Mouse (Mus musculus) liver, adult (tissue): Measurements from ENCODE around the gene Zfp57.

ENCODE experiments used
- GATA4 ChIP-seq: IDR thresholded peaks from 2 replicates; pipeline ENCODE4 v1.6.1; 2014; ENCODE audit warnings: mild to moderate bottlenecking, low read length; ENCODE audit not compliant: insufficient replicate concordance

The Zfp57 gene

DNA sequence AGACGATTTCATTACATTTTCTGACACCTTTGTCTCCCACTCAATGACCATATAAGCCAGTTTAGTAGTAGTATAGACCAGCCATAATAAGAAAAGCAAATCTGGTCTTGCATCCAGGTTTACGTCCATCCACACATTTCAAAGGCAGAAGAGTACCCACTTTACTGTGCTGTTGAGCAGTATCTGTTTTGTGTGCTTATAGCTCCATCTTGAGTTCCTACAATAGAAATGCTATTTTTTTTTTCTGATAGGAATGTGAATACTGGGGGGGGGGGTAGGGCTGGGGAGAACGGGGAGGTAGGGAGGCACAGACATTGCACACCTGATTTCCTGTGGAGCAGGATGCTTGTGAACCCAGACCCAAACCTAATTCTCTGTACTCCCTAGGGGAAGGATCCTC is 47.0 kb downstream of the Zfp57 start:
- no peak for TF ChIP-seq GATA4

DNA sequence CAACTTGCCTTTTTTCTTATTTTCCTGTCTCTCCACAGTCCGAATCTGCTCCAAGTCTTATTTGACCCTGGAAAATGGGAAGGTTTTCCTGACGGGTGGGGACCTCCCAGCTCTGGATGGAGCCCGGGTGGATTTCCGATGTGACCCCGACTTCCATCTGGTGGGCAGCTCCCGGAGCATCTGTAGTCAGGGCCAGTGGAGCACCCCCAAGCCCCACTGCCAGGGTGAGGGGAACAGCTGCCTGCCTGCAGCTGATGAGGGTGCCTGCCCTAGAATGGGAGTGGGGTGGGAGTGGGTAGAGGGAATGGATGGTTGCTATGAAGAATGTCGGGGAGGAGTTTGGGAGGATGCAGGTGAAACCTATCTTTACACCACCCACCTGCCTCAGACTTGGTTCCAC is 47.4 kb downstream of the Zfp57 start:
- no peak for TF ChIP-seq GATA4

DNA sequence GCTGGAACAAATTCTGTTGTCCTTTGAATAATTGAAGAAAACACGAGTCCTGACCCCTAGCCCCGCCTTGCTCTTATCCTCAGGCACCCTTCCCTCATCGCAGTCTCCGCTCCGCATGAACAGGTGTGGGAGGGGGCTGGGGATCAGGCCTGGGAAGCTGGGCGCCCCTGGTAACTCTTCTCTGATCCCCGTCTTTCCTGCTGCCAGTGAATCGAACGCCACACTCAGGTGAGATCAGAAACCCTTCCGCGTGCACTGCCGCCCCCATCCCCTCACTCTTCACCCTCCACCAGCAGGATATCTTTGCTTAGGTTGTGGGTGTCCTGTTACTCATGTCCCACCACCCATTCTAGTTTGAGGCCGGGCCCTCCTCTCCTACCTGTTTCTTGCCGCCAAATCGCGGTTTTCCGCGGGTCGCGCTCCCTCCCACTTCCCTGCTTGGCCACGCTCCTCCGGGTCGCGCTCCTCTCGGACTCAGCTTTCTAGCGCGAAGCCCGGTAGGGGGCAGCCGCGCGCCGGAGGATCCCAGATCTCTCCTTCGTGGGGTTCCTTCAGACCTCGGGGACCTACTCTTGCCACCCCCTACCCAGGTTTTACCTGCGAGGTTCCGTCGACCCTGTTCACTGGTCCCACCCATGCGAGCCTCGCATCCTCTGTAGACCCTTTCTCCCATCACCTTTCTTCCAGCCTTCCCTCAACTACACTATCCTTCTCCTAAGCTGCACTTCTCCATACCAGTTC is 48.8 kb downstream of the Zfp57 start:
- TF ChIP-seq GATA4 = no peak

DNA sequence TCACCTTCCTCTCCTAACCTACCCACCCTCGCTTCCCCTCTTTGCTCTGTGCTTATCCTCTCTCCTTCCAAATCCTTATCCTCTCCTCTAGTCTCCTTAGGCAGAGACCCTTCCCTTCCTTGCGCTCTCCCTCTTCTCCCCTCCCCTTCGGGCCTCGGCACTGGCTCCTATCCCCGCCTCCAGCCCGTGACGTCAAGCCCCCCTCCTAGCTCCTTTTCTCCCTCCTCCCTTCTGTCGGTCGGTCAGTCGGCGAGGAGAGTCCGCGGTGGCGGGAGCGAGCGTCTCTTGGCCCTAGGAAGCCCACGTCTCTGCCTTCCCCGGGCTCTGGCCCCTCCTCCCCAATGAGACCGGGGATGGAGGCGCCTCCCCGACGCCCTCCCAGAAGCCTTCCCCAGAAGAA is 49.4 kb downstream of the Zfp57 start:
- TF ChIP-seq GATA4 = no peak

DNA sequence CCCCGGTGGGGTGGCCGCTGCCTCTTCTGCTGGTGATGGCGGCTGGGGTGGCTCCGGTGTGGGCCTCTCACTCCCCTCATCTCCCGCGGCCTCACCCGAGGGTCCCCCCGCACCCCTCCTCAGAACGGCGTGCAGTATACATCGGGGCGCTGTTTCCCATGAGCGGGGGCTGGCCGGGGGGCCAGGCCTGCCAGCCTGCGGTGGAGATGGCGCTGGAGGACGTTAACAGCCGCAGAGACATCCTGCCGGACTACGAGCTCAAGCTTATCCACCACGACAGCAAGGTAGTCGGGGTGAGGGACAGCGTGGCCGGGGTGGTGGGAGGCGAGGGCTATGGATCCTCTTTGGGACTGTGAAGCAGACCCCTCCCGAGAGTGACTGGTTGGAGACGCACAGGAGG is 49.9 kb downstream of the Zfp57 start:
- no peak for TF ChIP-seq GATA4

DNA sequence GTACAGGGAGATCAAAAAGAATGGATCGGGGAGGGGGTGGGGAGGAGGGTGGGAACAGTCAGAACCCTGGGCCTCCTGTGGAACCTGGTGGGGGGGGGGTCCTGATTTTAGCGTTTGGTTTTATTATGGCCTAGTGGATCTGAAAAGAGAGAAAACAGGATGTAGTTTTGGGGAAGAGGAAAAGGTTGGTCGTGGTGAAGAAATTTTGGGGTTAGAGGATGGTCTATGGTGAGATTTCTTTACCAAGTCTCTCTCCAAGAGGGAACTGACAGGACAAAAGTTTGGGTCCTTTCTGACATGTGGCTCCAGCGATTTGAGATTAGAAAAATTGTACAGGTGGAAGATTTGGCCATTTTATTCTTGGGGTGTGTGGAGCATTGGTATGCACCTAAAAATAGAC is 50.8 kb downstream of the Zfp57 start:
- no peak for TF ChIP-seq GATA4

DNA sequence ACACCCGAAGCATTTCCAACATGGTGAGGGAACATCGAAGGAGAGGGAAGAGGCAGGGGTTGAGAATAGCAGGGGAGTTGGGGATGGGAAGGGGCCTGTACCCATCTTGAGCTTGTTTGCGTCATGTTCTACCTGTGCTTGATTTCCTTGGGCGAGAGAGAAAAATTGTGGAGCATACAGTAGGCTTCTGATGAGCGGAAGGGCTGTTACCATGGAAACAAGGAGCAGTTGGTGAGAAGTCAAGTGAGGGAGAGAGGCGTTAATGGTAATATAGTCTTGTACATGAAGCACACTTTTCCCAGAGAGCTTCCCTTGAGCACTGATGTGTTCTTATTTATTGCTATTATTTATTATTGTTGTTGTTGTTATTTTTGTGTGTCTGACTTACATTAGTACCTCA is 56.0 kb downstream of the Zfp57 start:
- no peak for TF ChIP-seq GATA4
